Mouse (Mus musculus) testis, adult 2 months (tissue): Measurements from ENCODE around the gene Znfx1.

Source experiments
- CTCF ChIP-seq: fragments of 200-500 bp; IDR thresholded peaks from 2 replicates; pipeline ENCODE4 v1.5.1; 2012; ENCODE audit warnings: low read depth, mild to moderate bottlenecking, inconsistent platforms, low read length, moderate library complexity; ENCODE audit not compliant: control insufficient read depth, insufficient read depth, insufficient replicate concordance
- POLR2A ChIP-seq: fragments of 200-500 bp; IDR thresholded peaks from 2 replicates; pipeline ENCODE4 v1.6.1; 2012; ENCODE audit warnings: low read depth, mild to moderate bottlenecking, inconsistent platforms, low read length, moderate library complexity; ENCODE audit not compliant: control insufficient read depth

GRCm38 (mm10) chr2:167066528-167067516 lies 4.0 kb upstream of the Znfx1 start:
- no peak for TF ChIP-seq POLR2A
- no peak for TF ChIP-seq CTCF
